Mouse (Mus musculus) kidney, embryonic 14.5 days (tissue): ENCODE results near the gene Ptprd. TPM values are rescaled to one million over a fixed set of nuclear protein-coding genes. Genes with fewer than 3 reads are reported as not detected.

Experiments
- ATAC-seq: fragments of 200-750 bp; cut with Nextera tagmentation; 2 replicates; pipeline ENCODE4 v1.8.0; 2017; ENCODE audit warnings: moderate number of reproducible peaks, mild to moderate bottlenecking, moderate TSS enrichment, moderate library complexity; ENCODE audit not compliant: low FRiP score, low TSS enrichment
- H3K27ac ChIP-seq: fragments of 300-500 bp; sonication (generic); 2 replicates; pipeline ENCODE4 v1.5.1; 2014; ENCODE audit warnings: low read depth, mild to moderate bottlenecking, low read length, moderate library complexity, mixed read lengths
- H3K27me3 ChIP-seq: fragments of 300-500 bp; sonication (generic); 2 replicates; pipeline ENCODE4 v1.6.1; 2014; ENCODE audit warnings: mild to moderate bottlenecking, low read length; ENCODE audit not compliant: control insufficient read depth, insufficient read depth
- H3K36me3 ChIP-seq: fragments of 300-500 bp; sonication (generic); 2 replicates; pipeline ENCODE4 v1.6.1; 2014; ENCODE audit warnings: low read length, mixed read lengths; ENCODE audit not compliant: control insufficient read depth, insufficient read depth
- H3K4me1 ChIP-seq: fragments of 300-500 bp; sonication (generic); 2 replicates; pipeline ENCODE4 v1.6.1; 2014; ENCODE audit warnings: low read length, mixed read lengths; ENCODE audit not compliant: control insufficient read depth, insufficient read depth
- H3K4me2 ChIP-seq: fragments of 300-500 bp; sonication (generic); replicated peaks from 2 replicates; pipeline ENCODE4 v1.6.1; 2014; ENCODE audit warnings: low read depth, mild to moderate bottlenecking, low read length
- H3K4me3 ChIP-seq: fragments of 300-500 bp; sonication (generic); 2 replicates; pipeline ENCODE4 v1.5.1; 2014; ENCODE audit warnings: mild to moderate bottlenecking, low read length
- H3K9ac ChIP-seq: fragments of 300-500 bp; sonication (generic); 2 replicates; pipeline ENCODE4 v1.6.1; 2014; ENCODE audit warnings: low read depth, mild to moderate bottlenecking, low read length, moderate library complexity
- H3K9me3 ChIP-seq: fragments of 300-500 bp; sonication (generic); 2 replicates; pipeline ENCODE4 v1.6.1; 2016; ENCODE audit warnings: low read length; ENCODE audit not compliant: control insufficient read depth
- WGBS: fragments of 180-500 bp; shearing (Covaris S2); extraction: QIAGEN DNeasy Blood & Tissue Kit; methylation state at CpG from one replicate; pipeline ENCODE4 v1.1.7; 2014; 5-methylcytosine and 5-hydroxymethylcytosine counted together
- polyA plus RNA-seq: library from polyadenylated mRNA; unstranded; fragments of >200 nt; fragmentation: Nextera tagmentation; extraction: Ambion mirVana; gene quantifications from 2 replicates; pipeline ENCODE4 v1.2.1, GENCODE M21; 2014

The Ptprd gene
- polyA plus RNA-seq, 1 experiment from 2014 or later = 34.8 TPM

DNA sequence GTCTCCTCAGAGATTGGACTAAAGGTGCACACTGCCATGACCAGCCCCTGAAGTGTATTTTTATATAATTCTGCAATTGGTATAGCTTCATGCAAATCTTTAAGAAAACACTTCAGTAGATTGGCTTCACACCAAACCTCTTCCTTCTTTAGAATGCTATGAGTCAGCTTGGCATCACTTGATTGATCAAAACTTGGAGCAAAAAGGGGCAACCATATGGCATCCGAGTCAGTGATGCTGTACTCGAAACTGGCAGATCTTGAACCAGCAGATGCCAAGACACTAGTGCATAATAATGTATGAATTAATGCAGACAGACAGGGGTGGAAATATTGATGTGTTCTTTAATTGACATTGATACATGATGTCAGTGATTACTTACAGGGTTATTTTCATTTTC, 1056.2 kb downstream of the Ptprd start:
- no peak for ATAC-seq
- Histone ChIP-seq H3K27ac (no peak overlapping the region), H3K36me3 (no peaks in the 10 kb centered on the region), H3K4me2 (no peak overlapping the region), H3K9ac (no peak overlapping the region), H3K4me1 (no peaks in the 10 kb centered on the region), H3K27me3 (no peaks in the 10 kb centered on the region), H3K4me3 (no peak overlapping the region), H3K9me3 (no peaks in the 10 kb centered on the region)
- 84% methylated on average over 2 of the region's 2 CpGs for WGBS

GRCm38 (mm10) chr4:77155037-77155436, 1056.7 kb downstream of the Ptprd start:
- no peaks in the 10 kb centered on the region for H3K4me1 ChIP-seq
- no peaks in the 10 kb centered on the region for H3K9me3 ChIP-seq
- H3K27me3 ChIP-seq = no peaks in the 10 kb centered on the region
- no peak overlapping the region for H3K4me2 ChIP-seq
- no peaks in the 10 kb centered on the region for H3K36me3 ChIP-seq
- no peak overlapping the region for H3K4me3 ChIP-seq
- H3K9ac ChIP-seq = no peak overlapping the region
- no peak overlapping the region for H3K27ac ChIP-seq
- no peak for ATAC-seq
- WGBS = 96% methylated on average over 1 of the region's 1 CpGs

DNA sequence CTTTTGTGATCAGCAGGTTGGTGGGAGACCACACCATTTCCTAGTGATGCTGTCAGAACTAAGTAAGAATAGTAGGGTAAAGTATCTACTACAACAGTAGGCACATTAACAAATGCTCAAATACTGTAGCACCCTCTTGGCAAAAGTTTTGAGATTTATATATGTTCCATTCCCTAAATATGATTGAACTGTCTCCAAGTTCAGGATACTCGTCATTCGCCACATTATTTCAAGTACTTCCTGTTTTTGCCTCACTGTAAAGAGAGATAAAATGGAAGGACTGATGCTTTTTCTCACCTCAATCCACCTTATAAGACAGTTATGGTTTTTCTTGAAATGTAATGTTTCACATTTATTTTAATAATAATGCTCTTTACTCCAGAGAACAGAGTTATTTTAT, 1086.9 kb downstream of the Ptprd start:
- H3K4me2 ChIP-seq = no peak overlapping the region
- WGBS = 88% methylated on average over 2 of the region's 2 CpGs
- no peaks in the 10 kb centered on the region for H3K9me3 ChIP-seq
- H3K36me3 ChIP-seq = no peaks in the 10 kb centered on the region
- no peak for ATAC-seq
- no peak overlapping the region for H3K9ac ChIP-seq
- no peaks in the 10 kb centered on the region for H3K4me1 ChIP-seq
- no peak overlapping the region for H3K27ac ChIP-seq
- H3K27me3 ChIP-seq = no peaks in the 10 kb centered on the region
- no peak overlapping the region for H3K4me3 ChIP-seq

GRCm38 (mm10) chr4:77110894-77111293, 1100.9 kb downstream of the Ptprd start:
- 70% methylated on average over 1 of the region's 1 CpGs for WGBS
- H3K4me3 ChIP-seq = no peak overlapping the region
- H3K9me3 ChIP-seq = no peaks in the 10 kb centered on the region
- H3K27ac ChIP-seq = no peak overlapping the region
- H3K27me3 ChIP-seq = no peaks in the 10 kb centered on the region
- no peak overlapping the region for H3K9ac ChIP-seq
- H3K4me2 ChIP-seq = no peak overlapping the region
- no peaks in the 10 kb centered on the region for H3K4me1 ChIP-seq
- ATAC-seq = no peak
- no peaks in the 10 kb centered on the region for H3K36me3 ChIP-seq

DNA sequence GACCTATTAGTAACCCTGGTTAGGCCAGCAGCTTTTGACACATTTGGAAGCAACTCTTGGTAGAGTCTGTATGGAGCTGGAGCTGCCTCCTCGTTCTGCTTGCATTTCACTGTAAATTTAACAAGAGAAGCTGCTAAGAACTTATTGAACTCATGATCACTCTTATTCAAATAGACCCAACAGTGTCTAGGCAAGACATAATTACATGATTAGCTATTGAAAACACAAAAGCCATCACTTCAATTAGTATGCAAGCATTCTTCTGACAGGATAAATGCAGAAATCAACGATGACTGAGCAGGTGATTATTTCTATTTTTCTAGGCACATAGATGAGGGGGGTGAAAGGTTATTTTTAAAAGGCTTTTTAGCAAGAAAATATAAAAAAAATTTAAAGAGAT, 1104.5 kb downstream of the Ptprd start:
- no peaks in the 10 kb centered on the region for H3K27me3 ChIP-seq
- 74% methylated on average over 2 of the region's 2 CpGs for WGBS
- H3K9me3 ChIP-seq = no peaks in the 10 kb centered on the region
- H3K4me2 ChIP-seq = no peak overlapping the region
- H3K27ac ChIP-seq = no peak overlapping the region
- H3K36me3 ChIP-seq = no peaks in the 10 kb centered on the region
- no peak overlapping the region for H3K9ac ChIP-seq
- ATAC-seq = no peak
- H3K4me1 ChIP-seq = no peaks in the 10 kb centered on the region
- H3K4me3 ChIP-seq = no peak overlapping the region

- H3K27me3 ChIP-seq = no peaks in the 10 kb centered on the region
- no peaks in the 10 kb centered on the region for H3K36me3 ChIP-seq
- H3K4me3 ChIP-seq = no peak overlapping the region
- no peak overlapping the region for H3K9ac ChIP-seq
- H3K4me1 ChIP-seq = no peaks in the 10 kb centered on the region
- 35% methylated on average over 3 of the region's 3 CpGs for WGBS
- no peak overlapping the region for H3K4me2 ChIP-seq
- peak; percentile 75; the same call in 1 of the 2 replicates for ATAC-seq
- no peak overlapping the region for H3K27ac ChIP-seq
- no peaks in the 10 kb centered on the region for H3K9me3 ChIP-seq
Measured at GRCm38 (mm10) chr4:77083165-77083564, 1128.6 kb downstream of the Ptprd start.

DNA sequence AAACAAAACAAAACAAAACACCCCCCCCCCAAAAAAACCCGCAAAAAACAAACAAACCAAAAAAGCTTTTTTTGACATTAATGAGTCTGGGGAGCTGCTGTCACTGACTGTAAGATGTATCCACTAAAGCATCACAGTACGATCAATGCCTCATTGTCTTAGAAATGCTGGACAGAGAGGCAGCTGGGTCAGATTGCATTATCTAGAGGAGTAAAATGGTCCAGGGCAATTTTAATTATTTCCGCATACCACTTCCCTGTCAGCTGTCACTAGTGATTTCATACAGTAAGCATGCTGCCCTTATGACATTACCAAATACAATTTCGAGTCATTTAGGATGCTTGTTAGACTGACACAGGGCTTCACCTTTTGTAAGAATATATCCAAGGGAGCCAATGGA, 1134.2 kb downstream of the Ptprd start:
- Histone ChIP-seq H3K27ac (no peak overlapping the region), H3K27me3 (no peaks in the 10 kb centered on the region), H3K36me3 (no peaks in the 10 kb centered on the region)

DNA sequence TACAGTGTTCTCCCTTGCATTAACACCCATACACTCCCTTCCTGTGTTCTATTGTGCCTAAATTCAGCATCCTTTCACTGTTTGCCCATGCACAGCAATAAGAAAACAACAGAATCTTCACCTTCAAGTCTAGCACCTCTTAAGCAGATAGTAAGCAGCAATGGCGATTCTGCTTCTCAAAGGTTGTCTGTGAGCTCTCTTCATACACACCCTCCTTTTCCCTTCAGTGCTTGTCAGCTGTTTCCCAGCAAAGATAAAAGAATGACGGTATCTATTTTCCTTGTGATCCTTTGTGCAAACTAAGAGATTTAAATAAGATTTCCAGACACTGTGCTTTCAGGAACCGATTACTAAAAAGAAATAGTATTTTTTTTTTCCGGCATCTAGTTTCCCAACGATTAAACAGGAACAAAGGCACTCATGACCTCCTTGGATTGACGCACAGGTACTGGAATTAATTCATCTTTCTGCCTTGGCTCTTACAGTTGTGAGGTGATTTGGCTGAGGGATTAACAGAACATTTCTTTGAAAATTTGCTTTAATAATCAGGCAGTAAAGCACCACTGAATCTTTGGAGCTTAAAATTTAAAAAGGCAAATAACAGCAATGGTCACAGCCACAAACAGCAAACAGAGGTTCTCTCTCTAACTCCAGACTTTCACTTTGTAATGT, 1161.1 kb downstream of the Ptprd start:
- no peaks in the 10 kb centered on the region for H3K4me1 ChIP-seq
- no peak for ATAC-seq
- H3K27me3 ChIP-seq = no peaks in the 10 kb centered on the region
- 75% methylated on average over 6 of the region's 6 CpGs for WGBS
- no peak overlapping the region for H3K4me3 ChIP-seq
- H3K36me3 ChIP-seq = no peaks in the 10 kb centered on the region
- H3K9ac ChIP-seq = no peak overlapping the region
- no peaks in the 10 kb centered on the region for H3K9me3 ChIP-seq
- H3K27ac ChIP-seq = no peak overlapping the region
- no peak overlapping the region for H3K4me2 ChIP-seq

More for the DNA sequence above, 1134.2 kb downstream of the Ptprd start:
- H3K4me1 ChIP-seq = no peaks in the 10 kb centered on the region
- ATAC-seq = no peak
- no peak overlapping the region for H3K9ac ChIP-seq
- no peak overlapping the region for H3K4me2 ChIP-seq
- no peak overlapping the region for H3K4me3 ChIP-seq
- 79% methylated on average over 4 of the region's 4 CpGs for WGBS
- H3K9me3 ChIP-seq = no peaks in the 10 kb centered on the region

GRCm38 (mm10) chr4:77004483-77004882, 1207.3 kb downstream of the Ptprd start:
- Histone ChIP-seq H3K27ac (no peak overlapping the region), H3K4me1 (no peaks in the 10 kb centered on the region), H3K4me3 (no peak overlapping the region), H3K27me3 (no peaks in the 10 kb centered on the region), H3K9me3 (no peaks in the 10 kb centered on the region), H3K9ac (no peak overlapping the region), H3K36me3 (no peaks in the 10 kb centered on the region), H3K4me2 (no peak overlapping the region)
- WGBS = 77% methylated on average over 1 of the region's 1 CpGs
- no peak for ATAC-seq
